Mouse (Mus musculus): Measurements from ENCODE around the gene Trip6. TPM values are rescaled to one million over a fixed set of nuclear protein-coding genes. Genes with fewer than 3 reads are reported as not detected.

Gene Trip6
- polyA plus RNA-seq, 1 experiment from 2014 or later, result 30.8 TPM

DNA sequence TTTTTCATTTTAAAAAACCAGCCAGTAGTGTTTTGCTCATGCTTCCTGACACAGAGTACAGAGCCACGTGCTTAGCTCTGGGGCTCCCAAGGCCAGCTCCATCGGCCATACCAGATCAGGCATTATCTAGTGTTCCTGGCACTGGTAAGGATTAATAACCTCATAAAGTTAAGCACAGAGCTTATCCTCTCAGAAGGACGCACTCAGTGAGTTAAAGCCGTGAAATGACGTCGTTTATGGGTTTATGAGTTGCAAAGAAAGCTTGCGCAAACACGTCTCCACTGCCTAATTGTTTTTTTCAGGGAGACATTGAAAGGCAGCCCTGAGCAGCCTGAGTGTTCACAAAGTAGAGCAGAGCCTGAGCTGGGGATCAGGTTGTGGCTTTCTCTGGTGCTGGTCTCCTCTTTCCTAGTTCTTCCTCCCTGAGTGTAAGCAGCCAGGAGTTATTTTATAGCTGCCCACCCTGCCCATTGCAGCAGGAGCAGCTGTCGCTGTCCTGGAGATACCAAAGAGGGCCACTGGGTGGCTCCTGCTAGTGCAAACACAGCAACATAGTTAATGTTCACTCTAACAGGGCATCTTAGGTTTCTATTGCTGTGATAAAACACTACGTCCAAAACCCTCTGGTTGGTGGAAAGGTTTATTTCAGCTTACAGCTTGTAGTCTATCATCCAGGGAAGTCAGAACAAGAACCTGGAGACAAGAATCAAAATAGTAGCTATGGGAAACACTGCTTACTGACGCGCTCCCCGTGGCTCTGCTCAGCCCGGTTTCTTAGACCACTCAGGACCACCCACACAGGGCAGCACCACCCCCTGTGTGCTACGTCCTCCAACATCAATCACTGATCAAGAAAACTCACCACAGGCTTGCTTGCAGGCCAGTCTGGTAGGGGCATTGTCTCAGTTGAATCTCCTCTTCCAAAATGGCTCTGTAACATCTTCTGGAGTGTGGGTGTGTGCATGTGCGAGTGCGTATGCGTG, 36.6 kb downstream of the Trip6 start:
- no peak for ATAC-seq
- Histone ChIP-seq H3K4me2 (no peak overlapping the region), H3K9ac (no peak overlapping the region), H3K4me3 (no peak overlapping the region), H3K36me3 (ENCODE audit: poor library complexity, severe bottlenecking) (no peaks in the 10 kb centered on the region), H3K4me1 (no peaks in the 10 kb centered on the region), H3K27ac (no peak overlapping the region), H3K9me3 (replicated peaks) (peaks cover 8% of the 10 kb centered on the region), H3K27me3 (0 out of 2 replicates have a peak, but pooled peaks cover 4% of the 10 kb centered on the region)
- 50% methylated on average over 18 of the region's 18 CpGs for WGBS

DNA sequence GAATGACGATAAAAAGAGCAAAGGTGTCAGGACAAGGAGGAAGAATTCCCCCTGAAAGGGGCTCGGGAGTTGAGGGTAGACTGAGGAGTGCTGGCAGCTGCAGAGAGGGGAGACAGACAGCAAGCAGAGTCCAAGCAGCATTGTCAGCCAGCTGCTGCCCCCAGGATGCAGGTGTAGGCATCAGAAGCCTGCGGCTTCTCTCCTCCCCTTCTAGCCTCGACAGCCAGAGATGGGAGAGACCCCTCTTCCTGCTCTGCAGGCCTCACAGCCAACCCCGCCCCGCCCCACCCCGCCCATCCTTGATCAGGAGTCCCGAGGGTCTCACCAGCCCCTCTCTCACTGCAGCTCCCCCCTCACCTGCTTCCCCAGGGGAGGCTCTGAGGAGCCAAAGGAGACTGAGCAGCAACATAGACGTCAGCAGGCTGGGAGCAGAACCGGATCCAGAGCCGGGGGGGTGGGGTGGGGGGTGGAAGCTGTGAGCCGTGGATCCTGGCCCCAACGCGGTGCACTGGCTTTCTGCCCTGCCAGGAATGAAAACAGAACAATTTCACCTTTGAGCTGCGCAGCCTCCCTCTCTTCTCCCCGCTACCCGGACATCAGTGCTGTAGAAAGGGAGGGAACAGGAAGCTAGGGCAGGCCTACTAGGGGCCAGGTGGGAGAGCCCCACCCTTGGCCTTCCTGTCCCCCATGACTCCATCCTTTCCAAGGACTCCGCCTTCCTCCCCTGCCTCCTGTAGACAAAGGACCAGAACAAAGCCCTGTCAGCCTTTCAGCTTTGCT, 45.9 kb downstream of the Trip6 start:
- no peak for ATAC-seq
- 42% methylated on average over 14 of the region's 18 CpGs for WGBS

DNA sequence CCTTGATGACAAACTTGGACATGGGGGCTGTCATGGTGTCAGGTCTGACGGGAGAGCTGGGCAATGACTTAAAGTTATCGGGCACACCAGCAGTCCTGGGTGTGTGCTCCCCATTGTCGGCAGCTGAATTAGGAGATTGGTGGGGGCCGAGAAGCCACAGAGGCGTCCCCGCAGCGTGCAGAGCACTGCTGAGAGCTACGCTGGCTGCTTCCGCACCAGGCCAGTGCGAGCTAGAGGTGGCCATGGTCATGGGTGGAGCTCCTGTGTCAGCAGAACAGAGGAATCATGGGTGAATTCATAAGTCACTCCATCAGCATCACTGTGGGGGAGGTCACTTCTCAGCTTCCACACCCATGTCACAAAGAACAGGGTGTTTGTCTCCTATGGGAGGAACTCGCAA, 49.4 kb downstream of the Trip6 start:
- Histone ChIP-seq H3K4me2 (no peak overlapping the region), H3K27ac (no peak overlapping the region), H3K4me3 (no peak overlapping the region), H3K36me3 (ENCODE audit: poor library complexity, severe bottlenecking) (no peaks in the 10 kb centered on the region), H3K9ac (no peak overlapping the region), H3K4me1 (0 out of 2 replicates have a peak, but pooled peaks cover 4% of the 10 kb centered on the region), H3K9me3 (replicated peaks) (no peaks in the 10 kb centered on the region), H3K27me3 (no peaks in the 10 kb centered on the region)
- no peak for ATAC-seq
- 92% methylated on average over 11 of the region's 11 CpGs for WGBS

More for the DNA sequence above, 45.9 kb downstream of the Trip6 start:
- no peaks in the 10 kb centered on the region for H3K36me3 ChIP-seq (ENCODE audit: poor library complexity, severe bottlenecking)
- 0 out of 2 replicates have a peak, but pooled peaks cover 4% of the 10 kb centered on the region for H3K4me1 ChIP-seq
- H3K9ac ChIP-seq, result no peak overlapping the region
- H3K4me2 ChIP-seq, result no peak overlapping the region
- no peak overlapping the region for H3K4me3 ChIP-seq
- H3K27ac ChIP-seq, result no peak overlapping the region
- H3K27me3 ChIP-seq, result no peaks in the 10 kb centered on the region
- H3K9me3 ChIP-seq (replicated peaks), result peaks cover 6% of the 10 kb centered on the region

DNA sequence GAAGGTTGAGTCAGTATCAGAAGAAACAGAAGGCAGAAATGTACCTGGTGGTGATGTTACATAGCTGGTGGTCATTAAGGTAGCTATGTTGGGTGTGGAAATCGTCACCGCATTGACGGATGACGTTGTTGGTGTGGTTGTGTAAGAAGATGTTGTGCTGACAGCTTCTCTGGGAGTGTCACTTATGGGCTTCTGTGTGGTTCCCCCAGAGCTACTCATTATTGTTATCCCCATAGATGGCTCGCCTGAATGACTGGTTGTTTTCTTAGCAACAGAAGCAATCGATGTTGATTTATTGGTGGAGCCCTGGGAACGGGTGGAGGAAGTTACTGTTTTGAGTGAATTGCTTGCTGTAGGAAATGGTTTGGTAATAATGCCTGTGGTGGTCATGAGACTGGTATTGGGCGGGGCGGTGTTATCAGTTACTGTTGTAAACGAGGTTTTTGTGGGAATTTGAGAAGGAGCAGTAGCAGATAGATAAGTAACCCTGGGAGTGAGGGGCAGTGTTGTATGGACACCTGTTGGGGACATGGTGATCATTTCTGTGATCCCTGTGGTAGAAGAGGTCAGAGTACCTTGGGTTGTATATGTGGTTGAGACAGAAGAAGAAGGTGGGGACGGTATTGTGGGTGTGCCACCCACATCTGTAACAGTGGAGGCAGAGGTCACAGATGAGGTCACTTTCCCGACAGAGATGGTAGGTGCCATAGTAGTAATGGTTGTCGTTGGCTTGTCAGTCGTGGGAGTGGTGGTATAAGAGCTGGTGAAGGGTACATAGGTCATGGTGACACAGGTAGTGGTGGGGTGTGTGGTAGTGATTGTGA, 50.1 kb downstream of the Trip6 start:
- Histone ChIP-seq H3K36me3 (ENCODE audit: poor library complexity, severe bottlenecking) (no peaks in the 10 kb centered on the region), H3K4me1 (0 out of 2 replicates have a peak, but pooled peaks cover 4% of the 10 kb centered on the region), H3K4me3 (no peak overlapping the region), H3K9ac (no peak overlapping the region), H3K9me3 (replicated peaks) (no peaks in the 10 kb centered on the region), H3K27me3 (no peaks in the 10 kb centered on the region), H3K27ac (no peak overlapping the region), H3K4me2 (no peak overlapping the region)
- 88% methylated on average over 14 of the region's 14 CpGs for WGBS
- no peak for ATAC-seq

Small RNAs within 50 kb of the gene (microRNA-seq; reads per million reads assigned to microRNA genes)
- gene Mir7036, result not detected
- gene Mir8116, result not detected

Other genes starting within 250 kb of the Trip6 start
- gene Serpine1, start 242.1 kb downstream of the Trip6 start, polyA plus RNA-seq (2015; fragmentation: Nextera tagmentation; extraction: Ambion mirVana), result 0.14 and 0.21 TPM in 2 replicates
- gene Trim56, start 198.2 kb downstream of the Trip6 start, polyA plus RNA-seq (2015; fragmentation: Nextera tagmentation; extraction: Ambion mirVana), result 3.6 and 4.4 TPM in 2 replicates
- gene Muc3, start 165.1 kb downstream of the Trip6 start, polyA plus RNA-seq (2015; fragmentation: Nextera tagmentation; extraction: Ambion mirVana), result not detected in 2 replicates
- not detected in 2 replicates for gene Muc3a, start 102.0 kb downstream of the Trip6 start, polyA plus RNA-seq (2015; fragmentation: Nextera tagmentation; extraction: Ambion mirVana)
- gene Ache, start 26.9 kb downstream of the Trip6 start, polyA plus RNA-seq (2015; fragmentation: Nextera tagmentation; extraction: Ambion mirVana), result 2.7 and 4.1 TPM in 2 replicates
- 7.1 and 7.2 TPM in 2 replicates for gene Ufsp1, start 19.8 kb downstream of the Trip6 start, polyA plus RNA-seq (2015; fragmentation: Nextera tagmentation; extraction: Ambion mirVana)
- 145 and 150 TPM in 2 replicates for gene Srrt, start 6.7 kb downstream of the Trip6 start, polyA plus RNA-seq (2015; fragmentation: Nextera tagmentation; extraction: Ambion mirVana)
- gene Slc12a9, start 19.2 kb upstream of the Trip6 start, polyA plus RNA-seq (2015; fragmentation: Nextera tagmentation; extraction: Ambion mirVana), result 14.4 and 16.9 TPM in 2 replicates
- 8.6 and 10.1 TPM in 2 replicates for gene Ephb4, start 35.7 kb upstream of the Trip6 start, polyA plus RNA-seq (2015; fragmentation: Nextera tagmentation; extraction: Ambion mirVana)
- 0.08 and 0.12 TPM in 2 replicates for gene Zan, start 162.7 kb upstream of the Trip6 start, polyA plus RNA-seq (2015; fragmentation: Nextera tagmentation; extraction: Ambion mirVana)
- 75.6 and 82.9 TPM in 2 replicates for gene Pop7, start 188.1 kb upstream of the Trip6 start, polyA plus RNA-seq (2015; fragmentation: Nextera tagmentation; extraction: Ambion mirVana)
- gene Gigyf1, start 204.1 kb upstream of the Trip6 start, polyA plus RNA-seq (2015; fragmentation: Nextera tagmentation; extraction: Ambion mirVana), result 16.1 and 17.5 TPM in 2 replicates
- 0.35 TPM in 1 of 2 replicates, not detected in the other for gene Epo, start 218.8 kb upstream of the Trip6 start, polyA plus RNA-seq (2015; fragmentation: Nextera tagmentation; extraction: Ambion mirVana)
- 483 and 508 TPM in 2 replicates for gene Gnb2, start 219.1 kb upstream of the Trip6 start, polyA plus RNA-seq (2015; fragmentation: Nextera tagmentation; extraction: Ambion mirVana)
- 144 and 174 TPM in 2 replicates for gene Actl6b, start 239.1 kb upstream of the Trip6 start, polyA plus RNA-seq (2015; fragmentation: Nextera tagmentation; extraction: Ambion mirVana)